8 mouse cellular contexts compared by ENCODE assay signal in the genomic region with DNA sequence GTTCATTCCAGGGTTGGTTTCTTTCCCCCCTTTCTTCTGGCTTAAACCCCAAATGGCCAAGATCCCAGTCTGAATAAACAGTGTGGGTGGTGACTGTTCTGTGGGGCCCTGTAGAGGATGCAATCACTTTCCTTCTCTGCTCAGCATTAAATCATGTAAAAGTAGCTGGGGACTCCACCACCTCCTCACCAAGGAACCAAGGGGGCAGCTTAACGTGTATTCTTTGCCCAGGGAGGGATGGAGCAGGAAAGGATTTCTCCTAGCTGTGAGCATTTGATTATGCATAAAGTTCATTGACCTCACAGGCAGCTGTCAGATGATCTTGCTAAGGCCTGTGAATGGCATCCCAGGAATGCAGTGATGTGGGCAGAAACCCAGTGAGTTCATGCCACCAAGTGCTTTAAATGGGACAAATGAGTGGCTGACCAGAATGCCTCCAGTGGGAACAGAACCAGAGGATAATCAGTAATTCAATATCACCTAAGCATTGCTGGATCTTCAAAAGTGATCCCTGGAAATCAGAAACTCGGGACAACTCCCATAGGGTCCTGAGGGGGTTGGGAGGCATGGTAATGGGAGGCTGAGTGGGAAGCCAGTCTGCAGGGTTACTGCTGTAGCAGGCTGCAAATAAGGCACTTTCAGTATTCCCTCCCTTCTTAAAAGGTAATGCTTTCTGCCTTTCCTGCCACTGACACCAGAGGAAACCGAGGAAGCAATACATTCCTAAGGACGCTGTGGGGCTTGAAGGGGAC.
DNase-seq lines count a peak whose midpoint lies in the region; ATAC-seq and TF ChIP-seq lines count a peak whose summit lies in the region.

No protein-coding gene starts in this region.

- CTCF ChIA-PET in Patski (lab: Charles Lee), result interaction anchor here (0.7 to 6.6 kb wide), 9 partner anchors 11 to 84 kb away, joined by 3 to 55 read pairs (median 3); no protein-coding TSS in a partner anchor

- in situ Hi-C loops in Patski (cut with MboI; ENCODE audit: low pct_unique_long_range_greater_than_20kb), result loop anchor here (5.0 to 10.0 kb wide), 2 partner anchors 72 to 225 kb away; no protein-coding TSS in a partner anchor

- no peaks in the 10 kb centered on the region for H3K27me3 ChIP-seq in Patski

- TF ChIP-seq CTCF in Patski (IDR thresholded peaks at IDR 0.05), result no peak

- peak; percentile 87 for ATAC-seq in Patski
- no peak for ATAC-seq in monocyte, adult 5-6 weeks (replicated peaks; ENCODE audit: insufficient number of reproducible peaks, low FRiP score, low TSS enrichment, poor library complexity, severe bottlenecking)

- POLR2A ChIA-PET in Patski (lab: Charles Lee), result interaction anchor here (0.9 to 1.2 kb wide), 3 partner anchors 71 to 82 kb away, joined by 3 read pairs; no protein-coding TSS in a partner anchor

- DNase-seq in Patski (ENCODE audit: low read depth, low spot score), result peak; percentile 88
- DNase-seq in embryo, embryonic 9.5 days (ENCODE audit: extremely low spot score), result peak; percentile 56
- peak; percentile 61 to 72 for DNase-seq in heart, adult 9 months (ENCODE audit: low spot score in 2 of 2)
- peak; percentile 77 for DNase-seq in kidney, adult 18-20 months
- DNase-seq in lung, postnatal 4 days, result peak; percentile 59 to 61
- no peak for DNase-seq in thymus, postnatal 25 days
- DNase-seq in thymus, adult 18-20 months, result no peak

Comparison
In these comparisons a context has a peak if more than half of its experiments do, and no peak if none do; other contexts are left out.
1. DNase-seq: peak in Patski (single experiment), embryo, embryonic 9.5 days (single experiment), heart, adult 9 months (2 of 2), kidney, adult 18-20 months (single experiment) and lung, postnatal 4 days (2 of 2); none in thymus, postnatal 25 days (single experiment) and thymus, adult 18-20 months (0 of 2).